In the genomic region with DNA sequence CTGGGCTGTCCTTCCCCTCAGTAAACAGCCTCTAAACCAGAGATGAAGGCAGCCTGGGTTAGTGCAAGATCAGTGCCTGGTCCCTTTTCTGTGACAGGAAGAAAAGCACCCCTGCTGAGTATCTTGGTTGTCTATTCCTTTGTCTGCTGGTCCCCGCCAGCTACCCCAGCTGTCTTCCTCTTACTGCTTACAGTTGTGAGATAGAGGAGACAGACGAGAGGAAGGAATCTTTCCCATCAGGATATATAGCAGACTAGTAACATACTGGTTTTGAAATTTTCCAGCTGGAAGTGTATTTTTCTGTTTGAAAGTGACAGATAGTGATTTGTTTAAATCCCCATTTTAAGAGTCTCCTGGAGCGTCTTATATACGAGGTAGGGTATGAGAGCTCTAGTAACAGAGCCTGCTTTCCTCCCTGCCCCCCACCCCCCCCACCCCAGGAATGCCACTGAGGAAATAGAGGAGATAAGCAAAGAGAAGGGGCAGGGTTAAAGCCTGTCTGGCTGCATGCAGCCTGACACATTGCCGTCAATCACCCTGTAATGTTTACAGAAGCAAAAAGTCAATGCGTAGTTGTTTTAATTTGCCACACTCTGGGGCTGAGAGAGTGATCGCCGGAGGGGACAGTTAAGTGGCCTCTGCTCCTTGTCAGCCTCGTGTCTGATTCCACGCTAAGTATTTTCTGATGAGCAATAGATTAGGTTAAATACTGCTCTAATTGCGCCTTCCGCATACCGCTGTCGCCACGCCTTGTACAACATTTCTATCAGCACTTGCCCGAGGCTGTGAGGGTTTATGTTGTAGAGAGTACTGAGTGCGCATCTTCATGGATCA, we compare ENCODE assay signal across 12 mouse cellular contexts. TPM values are rescaled to one million over a fixed set of nuclear protein-coding genes. Genes with fewer than 3 reads are reported as not detected.
DNase-seq lines count a peak whose midpoint lies in the region; ATAC-seq and TF ChIP-seq lines count a peak whose summit lies in the region.
"Had no signal": no experiment of that assay in that cellular context is flagged by ENCODE, and none has a peak within 500 bp of the region (broad histone marks: within the 10 kb centered on the region; RNA-seq: fewer than 3 reads in every experiment).

No protein-coding gene starts in this region.

- peak overlapping the region; percentile 11; the same call in 1 of the 2 replicates for H3K4me3 ChIP-seq in lung, embryonic 14.5 days (ENCODE audit: low read depth, low read length)
- peak overlapping the region; percentile 10; the same call in 1 of the 2 replicates for H3K4me3 ChIP-seq in embryonic facial prominence, embryonic 14.5 days (ENCODE audit: low read depth, low read length)
- H3K4me3 ChIP-seq in limb, embryonic 13.5 days, result peak overlapping the region; percentile 18; the same call in 1 of the 2 replicates
- H3K4me3 ChIP-seq: myocyte had no signal

- intact Hi-C loops in left cerebral cortex, postnatal 25 days (cut with DNase I), result no loop called here

- H3K27ac ChIP-seq in lung, embryonic 14.5 days (ENCODE audit: low read depth), result peak overlapping the region; percentile 32; the same call in 1 of the 2 replicates
- H3K27ac ChIP-seq in embryonic facial prominence, embryonic 14.5 days (replicated peaks; ENCODE audit: low read depth, low read length), result no peak overlapping the region
- no peak overlapping the region for H3K27ac ChIP-seq in limb, embryonic 13.5 days

- H3K27me3 ChIP-seq in lung, embryonic 14.5 days (ENCODE audit: insufficient read depth, low read length), result 0 out of 2 replicates have a peak, but pooled peaks cover 7% of the 10 kb centered on the region
- H3K27me3 ChIP-seq in embryonic facial prominence, embryonic 14.5 days (replicated peaks; ENCODE audit: control insufficient read depth, insufficient read depth, low read length), result peaks cover 33% of the 10 kb centered on the region
- H3K27me3 ChIP-seq in limb, embryonic 13.5 days, result peaks cover 65% of the 10 kb centered on the region

- H3K9ac ChIP-seq in lung, embryonic 14.5 days, result no peak overlapping the region
- H3K9ac ChIP-seq in embryonic facial prominence, embryonic 14.5 days (ENCODE audit: low read depth, low read length), result no peak overlapping the region
- no peak overlapping the region for H3K9ac ChIP-seq in limb, embryonic 13.5 days

- no peaks in the 10 kb centered on the region for H3K36me3 ChIP-seq in lung, embryonic 14.5 days (ENCODE audit: insufficient read depth)
- no peaks in the 10 kb centered on the region for H3K36me3 ChIP-seq in embryonic facial prominence, embryonic 14.5 days (ENCODE audit: control insufficient read depth, insufficient read depth, low read length)
- no peaks in the 10 kb centered on the region for H3K36me3 ChIP-seq in limb, embryonic 13.5 days

- TF ChIP-seq CTCF in lung, embryonic 14.5 days (IDR thresholded peaks at IDR 0.05; ENCODE audit: low read depth), result no peak

- DNase-seq in lung, embryonic 14.5 days, result peak; percentile 81
- no peak for DNase-seq in lung, postnatal 4 days
- no peak for DNase-seq in embryonic facial prominence, embryonic 14.5 days (ENCODE audit: low spot score)
- DNase-seq in retina, embryonic 14.5 days (ENCODE audit: low spot score), result peak; percentile 40
- DNase-seq in left cerebral cortex, postnatal 25 days (ENCODE audit: low spot score in 2 of 2), result no peak

- H3K9me3 ChIP-seq in lung, embryonic 14.5 days (ENCODE audit: low read depth, low read length), result no peaks in the 10 kb centered on the region
- H3K9me3 ChIP-seq in embryonic facial prominence, embryonic 14.5 days (ENCODE audit: control insufficient read depth, low read length), result no peaks in the 10 kb centered on the region
- H3K9me3 ChIP-seq in limb, embryonic 13.5 days, result no peaks in the 10 kb centered on the region

- WGBS in lung, embryonic 14.5 days, result 2% methylated on average over 17 of the region's 17 CpGs
- WGBS in embryonic facial prominence, embryonic 14.5 days, result 4% methylated on average over 17 of the region's 17 CpGs
- WGBS in limb, embryonic 13.5 days, result 8% methylated on average over 17 of the region's 17 CpGs

- H3K4me2 ChIP-seq in lung, embryonic 14.5 days, result peak overlapping the region; percentile 57
- peak overlapping the region; percentile 37 for H3K4me2 ChIP-seq in embryonic facial prominence, embryonic 14.5 days (ENCODE audit: low read depth, low read length)
- peak overlapping the region; percentile 29 for H3K4me2 ChIP-seq in limb, embryonic 13.5 days (replicated peaks)

- peak; percentile 93 for ATAC-seq in lung, embryonic 14.5 days (ENCODE audit: insufficient read depth)
- ATAC-seq in embryonic facial prominence, embryonic 14.5 days (ENCODE audit: low read depth), result no peak
- no peak for ATAC-seq in limb, embryonic 13.5 days (ENCODE audit: low FRiP score, low read depth)
- ATAC-seq in megakaryocyte-erythroid progenitor cell, adult 5-6 weeks (replicated peaks; ENCODE audit: low FRiP score, low TSS enrichment, poor library complexity, severe bottlenecking), result no peak
- ATAC-seq: inflammation-experienced regulatory T-cells, adult 6 months had no signal

- peaks cover 16% of the 10 kb centered on the region for H3K4me1 ChIP-seq in lung, embryonic 14.5 days (ENCODE audit: insufficient read depth)
- H3K4me1 ChIP-seq in embryonic facial prominence, embryonic 14.5 days (ENCODE audit: control insufficient read depth, insufficient read depth, low read length), result 0 out of 2 replicates have a peak, but pooled peaks cover 6% of the 10 kb centered on the region
- peaks cover 17% of the 10 kb centered on the region for H3K4me1 ChIP-seq in limb, embryonic 13.5 days

RNA-seq across cellular contexts. Expression of a gene that starts 34.9 kb away (rescaled TPM):
- 0.35 and 0.49 TPM in 2 replicates for polyA plus RNA-seq in lung, embryonic 14.5 days (2014; fragmentation: Nextera tagmentation; extraction: Ambion mirVana)
- polyA plus RNA-seq in embryonic facial prominence, embryonic 14.5 days (2014; fragmentation: Nextera tagmentation; extraction: Ambion mirVana), result 1.9 and 2.2 TPM in 2 replicates
- polyA plus RNA-seq in limb, embryonic 13.5 days (2015; fragmentation: Nextera tagmentation; extraction: Ambion mirVana), result 0.22 and 0.34 TPM in 2 replicates
- under 1 TPM in 1 of 2 experiments, not detected in 1; 0.14 TPM for total RNA-seq in left cerebral cortex, postnatal 25 days (2021)
- not detected in 2 replicates for total RNA-seq in megakaryocyte-erythroid progenitor cell, adult 5-6 weeks (2014; fragmentation: Nextera tagmentation)
- total RNA-seq in megakaryocyte-erythroid progenitor cell, adult 5-6 weeks (2017), result not detected in 2 replicates
- total RNA-seq: left cerebral cortex, postnatal 14 days; MEL had no signal
- polyA plus RNA-seq: frontal cortex, adult 2 months; inflammation-experienced regulatory T-cells, adult 6 months had no signal

Comparison
In these comparisons a context has a peak if more than half of its experiments do, and no peak if none do; other contexts are left out.
1. DNase-seq: peak in lung, embryonic 14.5 days (single experiment) and retina, embryonic 14.5 days (single experiment); none in lung, postnatal 4 days (0 of 2), embryonic facial prominence, embryonic 14.5 days (single experiment) and left cerebral cortex, postnatal 25 days (0 of 2).
2. Peak in every context shown above with its lines, with median percentiles within 50 percentile points of each other: H3K4me2 ChIP-seq and H3K4me3 ChIP-seq.